Mouse (Mus musculus) cerebellum, adult 18-20 months (tissue): ENCODE data around the gene Sash3.

Experiments
- DNase-seq, 2 experiments: peaks; one replicate each; pipeline ENCODE4 v3.0.0; 2021

The Sash3 gene

DNA sequence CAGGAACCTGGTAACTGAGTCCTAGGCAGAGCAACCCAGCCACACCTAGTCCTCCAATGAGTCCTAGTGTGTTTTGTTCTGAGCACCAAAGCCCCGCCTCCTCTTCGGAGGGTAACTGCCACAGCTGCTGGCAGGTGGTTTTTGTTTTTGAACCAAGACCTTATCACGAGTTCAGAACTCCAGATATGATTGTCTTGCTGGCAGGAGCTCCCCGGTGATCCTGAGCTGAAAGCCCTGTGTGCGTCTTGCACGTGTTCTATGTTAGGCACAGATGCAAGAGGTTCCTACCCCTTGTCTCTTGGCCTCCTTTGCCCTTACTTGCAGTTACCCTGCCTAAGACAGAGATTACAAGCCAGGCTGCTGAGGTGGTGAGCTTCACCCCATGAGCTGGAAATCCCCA is 4.8 kb upstream of the Sash3 start:
- DNase-seq, result no peak

DNA sequence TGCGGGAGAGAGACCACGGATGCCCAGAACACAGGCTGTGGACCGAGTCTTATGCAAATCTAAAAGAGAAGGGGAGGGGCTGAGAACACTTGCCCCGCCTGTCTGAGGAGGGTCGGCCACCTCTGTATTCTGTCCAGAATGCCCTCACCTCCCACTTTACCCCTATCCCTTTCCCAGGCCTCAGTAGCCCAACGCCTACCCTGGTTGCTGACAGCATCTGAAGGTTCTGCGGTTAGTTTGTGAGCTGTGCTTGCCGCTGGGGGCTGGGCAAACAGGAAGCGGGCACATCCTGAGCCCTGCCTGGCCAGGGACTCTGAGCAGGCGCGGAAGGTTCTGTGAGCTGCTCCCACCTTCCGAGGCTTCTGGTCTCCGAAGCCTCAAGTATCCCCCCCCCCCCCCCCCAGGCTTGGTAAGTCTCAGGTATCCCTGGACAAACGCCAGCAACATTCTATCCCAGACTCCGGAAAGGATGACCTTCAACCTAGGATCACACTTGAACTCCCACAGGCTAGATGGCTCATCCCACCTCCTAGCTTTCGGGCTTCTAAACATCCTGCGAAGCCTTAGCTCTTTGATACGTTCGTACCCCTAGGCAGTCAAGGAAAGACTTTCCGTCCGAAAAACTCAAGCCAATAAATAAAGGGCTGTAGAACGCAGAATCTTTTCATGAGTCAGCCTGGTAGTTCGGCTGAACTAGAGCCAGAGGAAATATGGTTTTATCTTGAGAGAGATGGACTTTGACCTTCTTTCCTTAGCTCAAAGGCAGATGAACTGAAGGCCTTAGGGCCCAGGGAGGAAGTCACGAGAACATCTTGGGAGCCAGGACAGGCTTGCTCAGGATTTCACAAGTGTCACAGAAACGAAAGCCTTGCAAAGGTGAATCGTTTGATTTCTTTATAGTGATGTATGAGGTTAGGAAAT is 2.6 kb upstream of the Sash3 start:
- no peak for DNase-seq

- DNase-seq, result no peak
Measured at GRCm38 (mm10) chrX:48147226-48147625, 990 bp downstream of the Sash3 start.

GRCm38 (mm10) chrX:48147741-48148186 is 1.5 kb downstream of the Sash3 start:
- no peak for DNase-seq

GRCm38 (mm10) chrX:48152106-48152505 is 5.9 kb downstream of the Sash3 start:
- no peak for DNase-seq

GRCm38 (mm10) chrX:48153414-48153813 is 7.2 kb downstream of the Sash3 start:
- no peak for DNase-seq

DNA sequence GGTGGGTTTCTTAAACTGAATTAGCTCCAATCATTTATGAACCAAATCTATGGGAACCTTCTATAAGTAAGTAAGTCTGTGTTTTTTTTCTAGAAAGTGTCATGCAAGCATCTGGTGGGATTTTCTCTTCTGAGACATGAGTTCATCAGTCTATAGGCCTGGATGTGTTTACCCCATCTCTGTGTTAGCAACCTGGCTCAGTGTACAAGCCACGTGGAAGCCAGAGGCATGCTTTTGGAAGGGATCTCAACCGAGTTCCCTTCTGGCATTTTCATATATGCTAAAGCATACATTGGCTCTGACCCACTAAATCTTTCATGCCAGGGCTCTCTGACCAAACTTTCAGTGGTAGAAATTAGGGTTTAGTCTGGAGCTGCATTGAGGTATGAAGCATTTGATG is 7.7 kb downstream of the Sash3 start:
- no peak for DNase-seq

- no peak for DNase-seq
Measured at GRCm38 (mm10) chrX:48155489-48155888, 9.3 kb downstream of the Sash3 start.

DNA sequence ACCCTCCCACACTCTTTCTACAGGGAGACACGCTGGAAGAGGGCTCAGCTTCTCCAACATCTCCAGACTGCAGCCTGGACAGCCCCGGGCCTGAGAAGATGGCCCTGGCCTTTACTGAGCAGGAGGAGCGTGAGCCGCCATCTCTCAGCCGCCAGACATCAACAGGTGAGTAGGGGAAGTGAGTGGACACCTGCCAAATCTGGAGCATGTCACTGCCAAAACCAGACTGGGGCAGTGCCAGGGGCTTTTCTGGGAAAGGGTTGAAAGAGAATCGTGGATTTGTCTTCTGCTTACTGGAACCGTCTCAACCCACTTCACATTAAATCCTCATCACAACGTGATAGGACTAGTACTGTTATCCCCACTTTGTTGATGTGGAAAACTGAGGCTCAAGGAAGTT is 11.2 kb downstream of the Sash3 start:
- DNase-seq, result no peak

DNA sequence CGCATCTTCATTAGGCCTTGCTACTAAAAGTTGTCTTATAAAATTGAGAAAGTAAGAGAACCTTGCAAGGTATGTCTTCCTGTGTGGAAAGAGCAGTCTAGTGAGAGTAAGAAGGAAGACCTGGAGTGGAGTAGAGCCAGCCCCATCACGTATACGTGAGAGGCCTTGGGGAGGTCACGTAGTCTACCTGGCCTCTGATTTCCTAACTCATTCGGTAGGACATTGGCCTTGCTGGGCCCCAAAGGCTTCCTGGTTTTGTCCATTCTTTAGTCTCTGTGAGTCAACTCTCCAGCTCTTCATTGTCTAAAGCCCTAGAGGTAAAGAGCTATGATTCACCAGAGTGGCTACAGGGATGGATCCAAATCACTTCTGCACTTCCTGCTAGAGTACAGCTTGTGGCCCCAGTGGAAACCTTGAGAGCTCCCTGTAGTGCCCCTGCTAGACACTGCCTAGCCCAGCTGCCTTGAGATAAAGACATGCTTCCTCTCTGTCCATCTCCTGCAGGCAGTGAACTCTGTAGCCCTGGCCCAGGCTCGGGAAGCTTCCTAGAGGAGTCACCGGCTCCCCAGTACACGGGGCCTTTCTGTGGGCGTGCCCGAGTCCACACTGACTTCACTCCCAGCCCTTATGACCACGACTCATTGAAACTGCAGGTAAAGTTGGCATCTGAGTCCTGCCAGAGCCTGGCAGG is 12.1 kb downstream of the Sash3 start:
- DNase-seq, result no peak

GRCm38 (mm10) chrX:48169892-48170291 is 23.7 kb downstream of the Sash3 start:
- no peak for DNase-seq

GRCm38 (mm10) chrX:48170368-48170767 is 24.1 kb downstream of the Sash3 start:
- DNase-seq, result no peak

GRCm38 (mm10) chrX:48181844-48182243 is 35.6 kb downstream of the Sash3 start:
- DNase-seq, result no peak

GRCm38 (mm10) chrX:48184703-48185102 is 38.5 kb downstream of the Sash3 start:
- DNase-seq, result no peak

DNA sequence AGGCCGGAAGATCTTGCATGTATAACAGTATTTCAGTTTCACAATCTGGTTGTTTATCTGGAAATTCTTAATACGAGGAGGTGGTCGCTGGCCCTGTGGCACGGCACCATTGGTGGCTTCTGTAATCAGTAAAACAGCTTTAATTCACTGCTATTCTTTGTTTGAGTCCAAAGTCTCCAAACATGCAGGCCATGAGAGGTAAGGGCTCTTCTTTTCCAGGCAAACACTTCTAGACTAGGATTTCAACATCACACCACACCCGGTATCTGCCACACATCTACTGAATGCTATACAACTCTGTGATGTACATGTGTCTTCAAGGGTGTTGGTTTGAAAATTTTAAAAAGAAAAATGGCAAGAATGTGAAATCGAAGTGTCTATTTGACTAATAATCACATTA is 45.0 kb downstream of the Sash3 start:
- DNase-seq, result no peak

DNA sequence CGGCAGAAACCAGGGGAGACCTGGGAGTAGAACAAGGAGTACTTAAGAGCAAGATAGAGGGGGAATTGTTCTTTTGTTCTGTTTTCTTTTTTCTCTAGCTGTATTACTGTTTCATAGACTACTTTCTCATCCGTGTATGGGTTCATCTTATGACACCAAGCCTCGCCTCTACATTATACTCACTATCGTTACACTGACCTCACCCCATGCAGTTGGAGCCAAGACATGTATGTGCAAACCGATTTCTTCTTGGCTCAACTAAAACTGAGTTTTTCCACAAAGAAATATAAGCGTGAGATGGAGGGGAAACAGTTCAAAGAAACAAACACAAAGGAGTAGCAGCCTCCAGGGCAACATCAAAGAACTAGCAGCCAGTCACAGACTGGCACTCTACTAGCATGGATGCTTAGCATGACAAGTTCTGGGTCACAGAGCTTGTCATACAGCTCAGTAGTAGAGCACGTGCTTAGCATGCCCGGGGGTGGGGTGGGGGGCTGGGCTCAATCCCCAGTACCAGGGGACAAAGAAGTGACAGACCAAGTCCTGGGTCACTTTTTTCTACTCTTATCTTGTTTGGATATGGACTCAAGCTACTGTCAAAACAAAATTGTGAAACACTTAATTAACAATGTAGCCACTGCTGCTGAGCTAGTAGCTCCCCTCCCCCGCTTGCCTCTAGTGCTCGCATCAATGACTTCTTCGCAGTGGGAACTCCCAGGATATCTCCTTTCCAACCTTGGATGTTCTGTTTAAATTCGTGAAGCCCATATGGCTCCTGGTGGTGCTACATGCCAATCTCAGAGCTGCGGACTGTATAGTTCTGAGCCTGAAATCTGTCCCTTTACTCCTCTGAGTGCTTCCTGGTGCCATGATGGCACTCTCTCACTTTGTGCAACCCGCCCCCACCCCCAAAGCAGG is 47.3 kb downstream of the Sash3 start:
- peak; percentile 26 to 28 for DNase-seq

DNA sequence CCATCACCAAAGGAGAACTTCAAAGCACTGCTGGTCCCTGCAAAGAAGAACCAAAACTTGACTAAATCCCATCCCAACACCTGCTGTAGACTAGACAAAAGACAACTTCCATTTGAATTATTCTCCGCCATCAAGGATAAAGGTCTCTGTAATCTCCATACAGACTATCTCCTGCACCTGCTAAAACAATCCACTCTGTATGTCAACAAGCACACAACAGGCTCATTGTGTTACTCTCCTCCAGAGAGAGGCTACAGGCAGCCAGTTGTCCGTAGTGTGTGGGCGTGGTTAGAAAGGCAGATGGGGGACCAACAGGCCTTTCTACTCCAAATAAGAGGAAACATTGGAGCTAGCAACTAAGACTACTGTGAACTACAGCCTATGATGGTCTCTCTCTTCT is 51.6 kb downstream of the Sash3 start:
- no peak for DNase-seq

DNA sequence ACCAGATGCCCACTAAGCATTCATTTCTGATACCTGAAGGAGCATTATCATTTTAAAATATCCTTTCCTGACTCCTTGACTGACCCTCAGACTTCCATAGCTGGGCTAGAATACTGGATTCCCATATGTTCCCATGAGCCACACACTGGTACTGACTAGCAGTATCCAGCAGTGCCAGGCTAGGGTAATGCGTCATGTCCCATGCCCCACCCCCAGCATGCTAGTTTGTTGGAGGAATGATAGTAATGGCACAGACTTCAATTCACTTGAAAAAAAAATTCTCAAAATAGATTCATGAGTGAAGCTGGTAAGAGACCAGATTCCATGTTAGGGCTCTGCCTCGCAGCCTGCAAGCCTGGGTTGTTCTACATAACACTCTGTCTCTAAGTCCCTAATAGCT is 52.8 kb downstream of the Sash3 start:
- DNase-seq, result no peak

DNA sequence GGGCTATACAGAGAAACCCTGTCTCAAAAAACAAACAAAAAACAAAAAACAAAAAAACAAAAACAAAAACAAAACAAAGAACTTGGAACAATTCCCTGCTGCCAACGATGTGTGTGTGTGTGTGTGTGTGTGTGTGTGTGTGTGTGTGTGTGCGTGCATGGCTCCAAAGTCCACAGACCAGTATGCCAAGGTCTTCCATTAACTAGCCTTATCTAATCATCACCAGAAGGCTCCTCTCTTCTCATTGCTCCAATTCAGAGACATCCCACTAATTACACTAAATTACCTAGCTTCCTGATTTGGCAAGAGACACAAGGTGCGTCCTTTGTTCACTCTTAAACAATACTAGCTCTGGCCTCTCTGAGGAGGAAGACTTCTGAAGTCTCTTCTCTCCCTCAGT is 54.5 kb downstream of the Sash3 start:
- no peak for DNase-seq

- no peak for DNase-seq
Measured at GRCm38 (mm10) chrX:48201973-48202372, 55.7 kb downstream of the Sash3 start.

DNA sequence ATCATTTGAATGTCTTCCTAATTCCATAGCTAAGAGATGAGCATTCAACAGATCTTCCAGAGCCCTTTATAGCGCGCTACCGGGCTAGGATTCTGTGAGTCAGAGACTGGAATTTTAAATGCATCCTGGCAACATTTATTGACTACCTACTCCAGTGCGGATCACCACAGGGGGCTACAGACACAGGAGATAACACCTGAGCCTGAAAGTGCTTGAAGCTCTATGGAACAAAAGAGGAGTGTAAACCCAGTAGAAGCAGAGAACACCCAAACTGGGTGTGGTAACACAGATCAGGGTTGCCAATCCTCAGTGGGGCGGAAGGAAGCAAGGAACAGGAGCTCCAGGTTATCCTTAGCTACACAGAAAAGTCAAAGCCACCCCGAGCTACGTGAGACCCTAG is 56.2 kb downstream of the Sash3 start:
- DNase-seq, result no peak

DNA sequence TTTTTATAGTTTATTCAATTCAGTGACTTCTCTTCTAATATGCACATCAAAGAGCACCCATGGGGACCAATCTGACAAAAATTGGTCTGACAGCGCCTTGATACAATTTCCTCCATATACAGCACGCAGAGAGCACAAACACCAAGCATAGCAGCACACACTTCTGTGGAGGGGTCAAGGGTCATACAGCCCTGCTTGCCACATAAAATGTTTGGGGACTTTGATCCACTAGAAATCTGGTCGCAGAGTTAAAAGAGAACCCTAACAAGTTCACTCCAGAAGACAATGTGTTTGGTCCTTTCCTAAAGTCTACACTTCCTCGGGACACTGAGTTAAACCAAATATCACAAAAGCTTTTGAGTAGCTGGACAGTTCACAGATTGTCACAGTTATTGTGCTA is 56.8 kb downstream of the Sash3 start:
- DNase-seq, result no peak

GRCm38 (mm10) chrX:48203763-48204162 is 57.5 kb downstream of the Sash3 start:
- peak; percentile 51 to 58 for DNase-seq
